Mouse (Mus musculus) heart, embryonic 14.5 days (tissue): ENCODE results near the gene Setd1b. TPM values are rescaled to one million over a fixed set of nuclear protein-coding genes. Genes with fewer than 3 reads are reported as not detected.
"Not testable (repeated sequence)": the region's sequence is repeated elsewhere in the genome, so short reads cannot be mapped to it uniquely, and the experiment has no call there.

ENCODE experiments used
- ATAC-seq: fragments of 200-750 bp; cut with Nextera tagmentation; 2 replicates; pipeline ENCODE4 v1.8.0; 2017; ENCODE audit warnings: low read depth, moderate TSS enrichment; ENCODE audit not compliant: insufficient number of reproducible peaks, insufficient read depth, low FRiP score
- H3K27ac ChIP-seq, 2 experiments: fragments of 200-500 bp in 1 of 2; fragments of 300-500 bp in 1 of 2; sonication (generic) in 1 of 2; replicated peaks in 1 of 2; 2 replicates each; pipeline ENCODE4 v1.5.1; 2012 to 2014; ENCODE audit warnings: low read depth in 2 of 2, low read length in 2 of 2, control low read depth in 1 of 2, mild to moderate bottlenecking in 1 of 2, mixed read lengths in 1 of 2; ENCODE audit not compliant: control insufficient read depth in 1 of 2, insufficient read depth in 1 of 2
- H3K27me3 ChIP-seq: fragments of 300-500 bp; sonication (generic); 2 replicates; pipeline ENCODE4 v1.6.1; 2014; ENCODE audit warnings: mild to moderate bottlenecking, low read length, control low read depth; ENCODE audit not compliant: control insufficient read depth, insufficient read depth
- H3K36me3 ChIP-seq: fragments of 300-500 bp; sonication (generic); 2 replicates; pipeline ENCODE4 v1.6.1; 2014; ENCODE audit warnings: mild to moderate bottlenecking, control low read depth, low read length, mixed read lengths; ENCODE audit not compliant: control insufficient read depth, insufficient read depth
- H3K4me1 ChIP-seq, 2 experiments: fragments of 200-500 bp in 1 of 2; fragments of 300-500 bp in 1 of 2; sonication (generic) in 1 of 2; 2 replicates each; pipeline ENCODE4 v1.6.1; 2012 to 2014; ENCODE audit warnings: low read length in 2 of 2, control low read depth in 1 of 2, mixed read lengths in 1 of 2; ENCODE audit not compliant: control insufficient read depth in 2 of 2, insufficient read depth in 2 of 2
- H3K4me2 ChIP-seq: fragments of 300-500 bp; sonication (generic); 2 replicates; pipeline ENCODE4 v1.6.1; 2014; ENCODE audit warnings: mild to moderate bottlenecking, low read length
- H3K4me3 ChIP-seq, 2 experiments: fragments of 200-500 bp in 1 of 2; fragments of 300-500 bp in 1 of 2; sonication (generic) in 1 of 2; 2 replicates each; pipeline ENCODE4 v1.5.1; 2012 to 2014; ENCODE audit warnings: low read length in 2 of 2, mild to moderate bottlenecking in 2 of 2, control low read depth in 1 of 2, low read depth in 1 of 2, moderate library complexity in 1 of 2; ENCODE audit not compliant: control insufficient read depth in 1 of 2, insufficient read depth in 1 of 2
- H3K9ac ChIP-seq: fragments of 300-500 bp; sonication (generic); 2 replicates; pipeline ENCODE4 v1.6.1; 2014; ENCODE audit warnings: mild to moderate bottlenecking, low read length
- H3K9me3 ChIP-seq: fragments of 300-500 bp; sonication (generic); 2 replicates; pipeline ENCODE4 v1.6.1; 2016; ENCODE audit warnings: low read length, control low read depth; ENCODE audit not compliant: control insufficient read depth
- WGBS: fragments of 180-500 bp; shearing (Covaris S2); extraction: QIAGEN DNeasy Blood & Tissue Kit; methylation state at CpG from one replicate; pipeline ENCODE4 v1.1.7; 2014; 5-methylcytosine and 5-hydroxymethylcytosine counted together
- polyA plus RNA-seq: library from polyadenylated mRNA; unstranded; fragments of >200 nt; fragmentation: Nextera tagmentation; extraction: Ambion mirVana; gene quantifications from 2 replicates; pipeline ENCODE4 v1.2.1, GENCODE M21; 2014

Gene Setd1b
- polyA plus RNA-seq, 1 experiment from 2014 or later: 9.3 TPM

- no peak overlapping the region for H3K4me3 ChIP-seq
- no peak overlapping the region for H3K27ac ChIP-seq
- no peaks in the 10 kb centered on the region for H3K36me3 ChIP-seq
- H3K4me2 ChIP-seq: no peak overlapping the region
- no peak overlapping the region for H3K9ac ChIP-seq
- no peaks in the 10 kb centered on the region for H3K27me3 ChIP-seq
- no peak for ATAC-seq
- no peaks in the 10 kb centered on the region for H3K9me3 ChIP-seq
- WGBS: 41% methylated on average over 4 of the region's 4 CpGs
- H3K4me1 ChIP-seq: no peaks in the 10 kb centered on the region
Measured at GRCm38 (mm10) chr5:123198523-123198922, 56.5 kb downstream of the Setd1b start.

- H3K36me3 ChIP-seq, H3K4me3 ChIP-seq, H3K27ac ChIP-seq, H3K9ac ChIP-seq, H3K9me3 ChIP-seq, H3K4me2 ChIP-seq, H3K4me1 ChIP-seq, ATAC-seq, H3K27me3 ChIP-seq: not testable (repeated sequence)
- WGBS: 81% methylated on average over 5 of the region's 7 CpGs
Measured at GRCm38 (mm10) chr5:123200816-123201522, 59.0 kb downstream of the Setd1b start.

GRCm38 (mm10) chr5:123201523-123201892, 59.5 kb downstream of the Setd1b start:
- ATAC-seq: no peak
- no peaks in the 10 kb centered on the region for H3K9me3 ChIP-seq
- H3K27me3 ChIP-seq: no peaks in the 10 kb centered on the region
- no peak overlapping the region for H3K9ac ChIP-seq
- no peaks in the 10 kb centered on the region for H3K4me1 ChIP-seq
- H3K4me3 ChIP-seq: no peak overlapping the region
- WGBS: 64% methylated on average over 7 of the region's 7 CpGs
- H3K4me2 ChIP-seq: no peak overlapping the region
- no peaks in the 10 kb centered on the region for H3K36me3 ChIP-seq
- H3K27ac ChIP-seq: no peak overlapping the region

- H3K36me3 ChIP-seq: no peaks in the 10 kb centered on the region
- no peak overlapping the region for H3K9ac ChIP-seq
- no peaks in the 10 kb centered on the region for H3K9me3 ChIP-seq
- H3K4me3 ChIP-seq: no peak overlapping the region
- no peak overlapping the region for H3K4me2 ChIP-seq
- H3K27me3 ChIP-seq: no peaks in the 10 kb centered on the region
- no peak for ATAC-seq
- no peak overlapping the region for H3K27ac ChIP-seq
- H3K4me1 ChIP-seq: no peaks in the 10 kb centered on the region
- WGBS: 54% methylated on average over 5 of the region's 5 CpGs
Measured at GRCm38 (mm10) chr5:123201987-123202386, 60.0 kb downstream of the Setd1b start.

- not testable (repeated sequence) for H3K27me3 ChIP-seq, H3K36me3 ChIP-seq, H3K9me3 ChIP-seq, ATAC-seq, H3K4me1 ChIP-seq, H3K9ac ChIP-seq, H3K27ac ChIP-seq, H3K4me2 ChIP-seq, H3K4me3 ChIP-seq
- WGBS: 45% methylated on average over 2 of the region's 4 CpGs
Measured at GRCm38 (mm10) chr5:123202771-123203170, 60.8 kb downstream of the Setd1b start.

GRCm38 (mm10) chr5:123203591-123203990, 61.6 kb downstream of the Setd1b start:
- H3K4me1 ChIP-seq, H3K9me3 ChIP-seq, H3K4me3 ChIP-seq, H3K27ac ChIP-seq, H3K4me2 ChIP-seq, H3K9ac ChIP-seq, H3K27me3 ChIP-seq, H3K36me3 ChIP-seq, ATAC-seq: not testable (repeated sequence)
- WGBS: 80% methylated on average over 7 of the region's 7 CpGs

Other genes starting within 250 kb of the Setd1b start
- 24.2 and 27.3 TPM in 2 replicates for gene Kdm2b, start 152.4 kb upstream of the Setd1b start, polyA plus RNA-seq
- gene Orai1, start 127.1 kb upstream of the Setd1b start, polyA plus RNA-seq: 18.0 and 24.6 TPM in 2 replicates
- 0.67 TPM in 1 of 2 replicates, not detected in the other for gene Morn3, start 95.2 kb upstream of the Setd1b start, polyA plus RNA-seq
- 10.8 and 11.3 TPM in 2 replicates for gene Tmem120b, start 73.8 kb upstream of the Setd1b start, polyA plus RNA-seq
- gene Rhof, start 9.5 kb upstream of the Setd1b start, polyA plus RNA-seq: 0.99 and 2.0 TPM in 2 replicates
- 53.0 and 64.3 TPM in 2 replicates for gene Psmd9, start 27.2 kb downstream of the Setd1b start, polyA plus RNA-seq
- gene Hpd, start 40.5 kb downstream of the Setd1b start, polyA plus RNA-seq: not detected in 2 replicates
- 2.0 and 2.9 TPM in 2 replicates for gene Wdr66, start 109.9 kb downstream of the Setd1b start, polyA plus RNA-seq
- 12.1 and 12.8 TPM in 2 replicates for gene Bcl7a, start 201.6 kb downstream of the Setd1b start, polyA plus RNA-seq